ENCODE assay signal across 11 mouse cellular contexts in the genomic region with DNA sequence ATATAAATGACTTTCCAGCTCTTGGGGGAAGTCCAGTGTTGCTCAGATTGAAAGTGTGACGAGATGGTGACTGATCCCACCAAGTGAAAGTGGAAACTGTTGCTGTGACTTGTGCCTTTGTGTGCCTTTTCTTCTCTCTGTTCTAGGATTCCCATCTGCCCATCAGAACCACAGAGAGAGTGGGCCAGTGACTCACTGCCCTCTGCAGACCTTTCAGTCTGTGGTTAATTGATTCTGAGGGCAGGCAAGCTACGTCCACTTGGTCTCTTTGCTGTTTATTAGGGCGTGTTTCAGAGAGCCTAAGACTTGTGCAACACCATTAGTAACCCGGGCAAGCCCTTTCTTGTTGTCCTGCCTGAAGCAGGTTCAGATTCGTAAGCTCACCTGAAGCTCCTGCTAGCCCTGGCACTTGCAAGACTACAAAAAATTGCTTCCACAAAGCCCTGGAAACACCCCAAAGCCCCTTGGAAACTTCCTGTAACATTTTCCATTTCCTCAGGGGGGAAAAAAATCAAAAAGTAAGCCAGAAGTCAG. TPM values are rescaled to one million over a fixed set of nuclear protein-coding genes. Genes with fewer than 3 reads are reported as not detected.
DNase-seq lines count a peak whose midpoint lies in the region; ATAC-seq and TF ChIP-seq lines count a peak whose summit lies in the region.
"Had no signal": no experiment of that assay in that cellular context is flagged by ENCODE, and none has a peak within 500 bp of the region (broad histone marks: within the 10 kb centered on the region; RNA-seq: fewer than 3 reads in every experiment).

No protein-coding gene starts in this region.

- H3K27ac ChIP-seq in cerebellum, adult 2 months (ENCODE audit: insufficient read depth, low read length) = peak overlapping the region; percentile 55; the same call in 1 of the 2 replicates
- no peak overlapping the region for H3K27ac ChIP-seq in lung, postnatal 0 days (ENCODE audit: low read length)
- H3K27ac ChIP-seq in stomach, embryonic 14.5 days (ENCODE audit: low read length) = peak overlapping the region; percentile 6; the same call in 1 of the 2 replicates
- H3K27ac ChIP-seq: hindbrain, embryonic 15.5 days; liver, embryonic 13.5 days had no signal

- no peaks in the 10 kb centered on the region for H3K36me3 ChIP-seq in lung, postnatal 0 days (ENCODE audit: insufficient read depth, low read length)
- H3K36me3 ChIP-seq in stomach, embryonic 14.5 days (ENCODE audit: control insufficient read depth, insufficient read depth, low read length) = no peaks in the 10 kb centered on the region
- H3K36me3 ChIP-seq: hindbrain, embryonic 15.5 days; liver, embryonic 13.5 days had no signal

- H3K4me2 ChIP-seq in lung, postnatal 0 days (replicated peaks; ENCODE audit: low read depth, low read length) = no peak overlapping the region
- no peak overlapping the region for H3K4me2 ChIP-seq in stomach, embryonic 14.5 days (replicated peaks; ENCODE audit: low read depth, low read length)
- H3K4me2 ChIP-seq: hindbrain, embryonic 15.5 days; liver, embryonic 13.5 days had no signal

- TF ChIP-seq EP300 in lung, postnatal 0 days (IDR thresholded peaks at IDR 0.05) = no peak

- H3K27me3 ChIP-seq in cerebellum, adult 2 months (ENCODE audit: control insufficient read depth, insufficient read depth, low read length) = no peaks in the 10 kb centered on the region
- no peaks in the 10 kb centered on the region for H3K27me3 ChIP-seq in lung, postnatal 0 days (replicated peaks; ENCODE audit: insufficient read depth, low read length)
- H3K27me3 ChIP-seq in stomach, embryonic 14.5 days (ENCODE audit: control insufficient read depth, insufficient read depth, low read length) = no peaks in the 10 kb centered on the region
- H3K27me3 ChIP-seq: hindbrain, embryonic 15.5 days; liver, embryonic 13.5 days had no signal

- no peak for TF ChIP-seq POLR2A in cerebellum, adult 2 months (IDR thresholded peaks at IDR 0.05; ENCODE audit: borderline replicate concordance, insufficient read depth, low read length)
- no peak for TF ChIP-seq POLR2A in lung, adult 2 months (IDR thresholded peaks at IDR 0.05; ENCODE audit: borderline replicate concordance, extremely low read depth, low read depth, low read length)

- H3K9me3 ChIP-seq in lung, postnatal 0 days (ENCODE audit: low read length) = no peaks in the 10 kb centered on the region
- no peaks in the 10 kb centered on the region for H3K9me3 ChIP-seq in stomach, embryonic 14.5 days (ENCODE audit: control insufficient read depth, low read depth, low read length)
- H3K9me3 ChIP-seq: hindbrain, embryonic 15.5 days; liver, embryonic 13.5 days had no signal

- H3K9ac ChIP-seq in lung, postnatal 0 days (replicated peaks; ENCODE audit: low read depth) = no peak overlapping the region
- no peak overlapping the region for H3K9ac ChIP-seq in stomach, embryonic 14.5 days (replicated peaks; ENCODE audit: low read depth, low read length)
- H3K9ac ChIP-seq: hindbrain, embryonic 15.5 days; liver, embryonic 13.5 days had no signal

- no peak for DNase-seq in cerebellum, adult 2 months
- no peak for DNase-seq in cerebellum, adult 9-10 months
- peak; percentile 46 for DNase-seq in lung, postnatal 0 days (ENCODE audit: low spot score)
- DNase-seq in lung, adult 2 months = no peak
- DNase-seq in spleen, adult 18-20 months = no peak
- DNase-seq in thymus, postnatal 0 days (ENCODE audit: low spot score) = no peak
- DNase-seq: adrenal gland, postnatal 10 days; liver, embryonic 13.5 days had no signal

- no peak overlapping the region for H3K4me3 ChIP-seq in cerebellum, adult 2 months (replicated peaks; ENCODE audit: insufficient read depth, low read depth, low read length)
- H3K4me3 ChIP-seq in lung, postnatal 0 days (ENCODE audit: low read depth, low read length) = no peak overlapping the region
- no peak overlapping the region for H3K4me3 ChIP-seq in lung, adult 2 months (replicated peaks; ENCODE audit: extremely low read depth, low read depth, low read length)
- H3K4me3 ChIP-seq in stomach, embryonic 14.5 days (ENCODE audit: low read depth, low read length) = no peak overlapping the region
- H3K4me3 ChIP-seq: hindbrain, embryonic 15.5 days; liver, embryonic 13.5 days had no signal

- ATAC-seq in lung, postnatal 0 days = peak; percentile 41; the same call in 1 of the 2 replicates
- peak; percentile 55 for ATAC-seq in granulocyte monocyte progenitor cell, adult 5-6 weeks (replicated peaks; ENCODE audit: poor library complexity, severe bottlenecking)
- no peak for ATAC-seq in stomach, embryonic 14.5 days (ENCODE audit: insufficient number of reproducible peaks, insufficient read depth, low FRiP score, low read depth)

- TF ChIP-seq CTCF in cerebellum, adult 2 months (IDR thresholded peaks at IDR 0.05; ENCODE audit: borderline replicate concordance, insufficient read depth, low read depth, low read length) = 0 out of 2 replicates have a peak, but pooled peaks have one; percentile 5
- TF ChIP-seq CTCF in lung, postnatal 0 days (IDR thresholded peaks at IDR 0.05) = no peak
- no peak for TF ChIP-seq CTCF in lung, adult 2 months (IDR thresholded peaks at IDR 0.05; ENCODE audit: insufficient read depth, low read length)

- H3K4me1 ChIP-seq in cerebellum, adult 2 months (ENCODE audit: control insufficient read depth, insufficient read depth, low read length) = peaks cover 27% of the 10 kb centered on the region; the same call in 1 of the 2 replicates
- H3K4me1 ChIP-seq in lung, postnatal 0 days (ENCODE audit: insufficient read depth, low read depth, low read length) = no peaks in the 10 kb centered on the region; the same call in 1 of the 2 replicates
- H3K4me1 ChIP-seq in lung, adult 2 months (ENCODE audit: control insufficient read depth, insufficient read depth, low read length) = peaks cover 15% of the 10 kb centered on the region
- H3K4me1 ChIP-seq in stomach, embryonic 14.5 days (ENCODE audit: control insufficient read depth, insufficient read depth, low read length) = 0 out of 2 replicates have a peak, but pooled peaks cover 6% of the 10 kb centered on the region
- H3K4me1 ChIP-seq: hindbrain, embryonic 15.5 days had no signal

- whole genome bisulfite sequencing in cerebellum, adult 2 months = 47% methylated on average over 5 of the region's 5 CpGs
- WGBS in lung, postnatal 0 days = 55% methylated on average over 5 of the region's 5 CpGs
- 27% methylated on average over 5 of the region's 5 CpGs for WGBS in lung, adult 2 months
- WGBS in stomach, embryonic 14.5 days = 46% methylated on average over 5 of the region's 5 CpGs

RNA-seq across cellular contexts. Expression of gene Fam208a, which starts 52.5 kb away (rescaled TPM):
- 30.4 and 30.7 TPM in 2 replicates for polyA plus RNA-seq in cerebellum, adult 2 months (2012; rRNA removed)
- polyA plus RNA-seq in lung, postnatal 0 days (2015; fragmentation: Nextera tagmentation; extraction: Ambion mirVana) = 11.8 and 15.0 TPM in 2 replicates
- 5.4 and 10.1 TPM in 2 replicates for polyA plus RNA-seq in lung, adult 2 months (2012; rRNA removed)
- 28.4 and 32.0 TPM in 2 replicates for total RNA-seq in granulocyte monocyte progenitor cell, adult 5-6 weeks (2014; fragmentation: Nextera tagmentation)
- 22.1 and 31.7 TPM in 2 replicates for total RNA-seq in granulocyte monocyte progenitor cell, adult 5-6 weeks (2017)
- polyA plus RNA-seq in stomach, embryonic 14.5 days (2014; fragmentation: Nextera tagmentation; extraction: Ambion mirVana) = 21.4 and 22.8 TPM in 2 replicates
- 11.1 and 16.7 TPM in 2 replicates for polyA plus RNA-seq in thymus, postnatal 0 days (2015; fragmentation: Nextera tagmentation; extraction: Ambion mirVana)
